Mouse (Mus musculus): ENCODE results near the gene Tlr11. TPM values are rescaled to one million over a fixed set of nuclear protein-coding genes. Genes with fewer than 3 reads are reported as not detected.

The Tlr11 gene
- under 1 TPM in 1 of 2 experiments, not detected in 1; 0.08 TPM for total RNA-seq (2021)
- polyA plus RNA-seq (2012; rRNA removed): 0.06 and 0.10 TPM in 2 replicates
- long read RNA-seq: 0 reads

- TF ChIP-seq POLR2A (IDR thresholded peaks at IDR 0.05; ENCODE audit: insufficient read depth, low read depth, low read length) (no peak), CTCF (IDR thresholded peaks at IDR 0.05) (no peak), EP300 (IDR thresholded peaks at IDR 0.05; ENCODE audit: insufficient read depth, low read depth, low read length) (no peak)
- Histone ChIP-seq H3K4me3 (no peak within 1 kb of the TSS), H3K27ac (no peak within 1 kb of the TSS), H3K27me3 (ENCODE audit: control insufficient read depth, insufficient read depth, low read length) (no peaks in the 10 kb centered on the region), H3K36me3 (ENCODE audit: control insufficient read depth, insufficient read depth, low read length) (no peaks in the 10 kb centered on the region), H3K9ac (ENCODE audit: low read depth, low read length) (no peak within 1 kb of the TSS), H3K79me2 (replicated peaks; ENCODE audit: control insufficient read depth, insufficient read depth, low read length) (no peaks in the 10 kb centered on the region), H3K4me1 (ENCODE audit: control insufficient read depth, insufficient read depth, low read length) (no peaks in the 10 kb centered on the region)
- DNase-seq: no peak
- WGBS: 58% methylated on average over 2 of the region's 2 CpGs
- intact Hi-C loops (cut with DNase I): no loop called here
Observed at GRCm38 (mm10) chr14:50357593-50357992, at the start of gene Tlr11. Gene Tlr11, plus strand, starts transcription at chr14:50357914.

DNA sequence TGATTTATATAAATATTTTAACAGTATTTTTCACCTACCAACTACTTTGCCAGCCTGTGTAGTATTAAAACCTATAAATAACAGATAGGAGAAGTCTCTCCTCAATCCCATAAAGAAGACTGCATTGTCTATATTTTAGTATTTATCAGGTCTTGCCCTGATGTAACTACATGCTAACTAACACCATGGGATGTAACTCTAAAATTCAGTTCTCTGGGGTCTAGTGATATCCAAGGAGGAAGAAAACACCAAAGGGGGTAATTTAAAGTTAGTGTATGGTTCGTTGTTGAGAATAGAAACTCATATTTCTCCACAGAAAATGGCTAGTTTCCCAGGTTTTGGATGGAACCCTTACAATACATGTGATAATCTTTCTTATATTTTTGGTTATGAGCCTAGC is 31.1 kb upstream of the Tlr11 start, which contains the start of gene Olfr734:
Olfr734 (minus strand) TSS at position 101 of the 400 bp plus-strand sequence.
- Histone ChIP-seq H3K79me2 (replicated peaks; ENCODE audit: control insufficient read depth, insufficient read depth, low read length) (no peaks in the 10 kb centered on the region), H3K27me3 (ENCODE audit: control insufficient read depth, insufficient read depth, low read length) (no peaks in the 10 kb centered on the region), H3K36me3 (ENCODE audit: control insufficient read depth, insufficient read depth, low read length) (no peaks in the 10 kb centered on the region), H3K4me3 (no peak within 1 kb of the TSS), H3K27ac (no peak within 1 kb of the TSS), H3K9ac (ENCODE audit: low read depth, low read length) (no peak within 1 kb of the TSS), H3K4me1 (ENCODE audit: control insufficient read depth, insufficient read depth, low read length) (no peaks in the 10 kb centered on the region)
- intact Hi-C loops (cut with DNase I): no loop called here
- WGBS: 35% methylated on average over 1 of the region's 1 CpGs
- DNase-seq: no peak
- TF ChIP-seq POLR2A (IDR thresholded peaks at IDR 0.05; ENCODE audit: insufficient read depth, low read depth, low read length): no peak
- no peak for TF ChIP-seq EP300 (IDR thresholded peaks at IDR 0.05; ENCODE audit: insufficient read depth, low read depth, low read length)
- no peak for TF ChIP-seq CTCF (IDR thresholded peaks at IDR 0.05)

DNA sequence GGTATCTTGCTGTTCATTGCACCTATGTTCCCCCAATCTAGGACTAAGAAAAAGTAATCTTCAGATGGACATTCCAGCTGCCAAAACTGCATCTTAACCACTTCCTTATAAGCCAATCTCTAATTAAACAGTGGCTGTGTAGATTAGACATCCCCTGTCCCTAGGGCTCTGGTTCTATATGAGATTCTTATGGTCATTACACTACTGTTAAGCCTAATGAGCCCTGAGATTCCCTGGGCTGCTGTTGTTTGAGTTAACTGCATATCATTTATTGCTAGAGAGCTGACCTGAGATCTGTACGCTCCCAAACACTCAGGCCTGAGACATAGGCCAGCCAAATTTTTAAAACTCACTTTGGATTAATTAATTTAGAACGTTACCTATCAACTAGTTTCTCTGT is 8.9 kb upstream of the Tlr11 start, which contains the start of gene Olfr735:
Olfr735 (minus strand) TSS at position 77 of the 400 bp plus-strand sequence.
- H3K9ac ChIP-seq (ENCODE audit: low read depth, low read length): no peak within 1 kb of the TSS
- intact Hi-C loops (cut with DNase I): no loop called here
- WGBS: 78% methylated on average over 2 of the region's 2 CpGs
- no peak within 1 kb of the TSS for H3K27ac ChIP-seq
- H3K4me1 ChIP-seq (ENCODE audit: control insufficient read depth, insufficient read depth, low read length): no peaks in the 10 kb centered on the region
- no peaks in the 10 kb centered on the region for H3K27me3 ChIP-seq (ENCODE audit: control insufficient read depth, insufficient read depth, low read length)
- H3K36me3 ChIP-seq (ENCODE audit: control insufficient read depth, insufficient read depth, low read length): no peaks in the 10 kb centered on the region
- no peaks in the 10 kb centered on the region for H3K79me2 ChIP-seq (replicated peaks; ENCODE audit: control insufficient read depth, insufficient read depth, low read length)
- no peak within 1 kb of the TSS for H3K4me3 ChIP-seq
- TF ChIP-seq POLR2A (IDR thresholded peaks at IDR 0.05; ENCODE audit: insufficient read depth, low read depth, low read length) (no peak), CTCF (IDR thresholded peaks at IDR 0.05) (no peak), EP300 (IDR thresholded peaks at IDR 0.05; ENCODE audit: insufficient read depth, low read depth, low read length) (no peak)
- DNase-seq: no peak

DNA sequence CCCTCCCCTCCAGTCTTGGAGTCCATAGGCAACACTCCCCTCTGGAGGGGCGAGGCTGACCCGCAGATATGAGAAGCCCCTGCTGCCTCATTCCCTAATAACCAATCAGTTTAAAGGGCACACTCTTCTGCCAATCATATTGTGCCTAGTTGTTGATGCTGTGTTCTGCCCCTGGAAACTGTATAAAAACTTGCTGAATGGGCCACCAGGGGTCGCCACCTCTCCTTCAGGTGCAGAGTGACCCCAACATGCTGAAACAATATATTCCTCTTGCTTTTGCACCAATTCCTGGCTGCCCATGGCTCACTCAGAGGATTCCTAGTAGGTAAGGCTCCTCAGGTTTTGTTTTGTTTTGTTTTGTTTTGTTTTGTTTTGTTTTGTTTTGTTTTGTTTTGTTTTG is 5.3 kb upstream of the Tlr11 start:
- Histone ChIP-seq H3K27me3 (ENCODE audit: control insufficient read depth, insufficient read depth, low read length) (no peaks in the 10 kb centered on the region), H3K9ac (ENCODE audit: low read depth, low read length) (no peak overlapping the region), H3K4me1 (ENCODE audit: control insufficient read depth, insufficient read depth, low read length) (no peaks in the 10 kb centered on the region), H3K27ac (no peak overlapping the region), H3K36me3 (ENCODE audit: control insufficient read depth, insufficient read depth, low read length) (no peaks in the 10 kb centered on the region), H3K4me3 (no peak overlapping the region), H3K79me2 (replicated peaks; ENCODE audit: control insufficient read depth, insufficient read depth, low read length) (no peaks in the 10 kb centered on the region)
- WGBS: 48% methylated on average over 3 of the region's 3 CpGs
- TF ChIP-seq POLR2A (IDR thresholded peaks at IDR 0.05; ENCODE audit: insufficient read depth, low read depth, low read length) (no peak), CTCF (IDR thresholded peaks at IDR 0.05) (peak; percentile 41)
- intact Hi-C loops (cut with DNase I): no loop called here
- peak in 1 of 2 experiments; percentile 20 for DNase-seq

DNA sequence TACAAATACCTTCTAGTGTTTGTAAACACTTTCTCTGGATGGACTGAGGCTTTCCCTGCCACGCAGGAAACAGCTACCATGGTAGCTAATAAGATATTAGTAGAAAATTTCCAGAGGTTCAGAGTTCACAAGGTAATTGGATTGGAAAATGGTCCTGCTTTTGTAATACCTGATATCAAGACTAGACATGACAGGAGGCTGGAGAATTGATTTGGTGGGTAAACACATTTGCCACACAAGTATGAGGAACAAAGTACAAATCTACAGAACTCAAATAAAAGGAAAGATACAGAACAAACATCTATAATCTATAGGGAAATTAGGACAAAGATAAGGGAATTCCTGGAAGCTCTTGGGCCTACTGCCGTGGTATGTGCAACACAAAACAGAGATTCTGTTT is 989 bp upstream of the Tlr11 start:
- intact Hi-C loops (cut with DNase I): no loop called here
- H3K9ac ChIP-seq (ENCODE audit: low read depth, low read length): no peak overlapping the region
- H3K4me1 ChIP-seq (ENCODE audit: control insufficient read depth, insufficient read depth, low read length): no peaks in the 10 kb centered on the region
- TF ChIP-seq EP300 (IDR thresholded peaks at IDR 0.05; ENCODE audit: insufficient read depth, low read depth, low read length) (no peak), CTCF (IDR thresholded peaks at IDR 0.05) (no peak), POLR2A (IDR thresholded peaks at IDR 0.05; ENCODE audit: insufficient read depth, low read depth, low read length) (no peak)
- H3K79me2 ChIP-seq (replicated peaks; ENCODE audit: control insufficient read depth, insufficient read depth, low read length): no peaks in the 10 kb centered on the region
- no peak overlapping the region for H3K27ac ChIP-seq
- H3K27me3 ChIP-seq (ENCODE audit: control insufficient read depth, insufficient read depth, low read length): no peaks in the 10 kb centered on the region
- H3K36me3 ChIP-seq (ENCODE audit: control insufficient read depth, insufficient read depth, low read length): no peaks in the 10 kb centered on the region
- no peak for DNase-seq
- no peak overlapping the region for H3K4me3 ChIP-seq
- 69% methylated on average over 2 of the region's 2 CpGs for WGBS

GRCm38 (mm10) chr14:50360480-50360879 is 2.8 kb downstream of the Tlr11 start:
- DNase-seq: no peak
- intact Hi-C loops (cut with DNase I): no loop called here
- no peak overlapping the region for H3K27ac ChIP-seq
- H3K27me3 ChIP-seq (ENCODE audit: control insufficient read depth, insufficient read depth, low read length): no peaks in the 10 kb centered on the region
- H3K9ac ChIP-seq (ENCODE audit: low read depth, low read length): no peak overlapping the region
- H3K36me3 ChIP-seq (ENCODE audit: control insufficient read depth, insufficient read depth, low read length): no peaks in the 10 kb centered on the region
- WGBS: 73% methylated on average over 3 of the region's 3 CpGs
- no peaks in the 10 kb centered on the region for H3K79me2 ChIP-seq (replicated peaks; ENCODE audit: control insufficient read depth, insufficient read depth, low read length)
- no peak overlapping the region for H3K4me3 ChIP-seq
- TF ChIP-seq EP300 (IDR thresholded peaks at IDR 0.05; ENCODE audit: insufficient read depth, low read depth, low read length) (no peak), POLR2A (IDR thresholded peaks at IDR 0.05; ENCODE audit: insufficient read depth, low read depth, low read length) (no peak), CTCF (IDR thresholded peaks at IDR 0.05) (no peak)
- H3K4me1 ChIP-seq (ENCODE audit: control insufficient read depth, insufficient read depth, low read length): no peaks in the 10 kb centered on the region

Measured in heart, adult 2 months (tissue).